Mouse (Mus musculus): Measurements from ENCODE around the gene Nipbl.
"Not testable (repeated sequence)": the region's sequence is repeated elsewhere in the genome, so short reads cannot be mapped to it uniquely, and the experiment has no call there.

Gene Nipbl

DNA sequence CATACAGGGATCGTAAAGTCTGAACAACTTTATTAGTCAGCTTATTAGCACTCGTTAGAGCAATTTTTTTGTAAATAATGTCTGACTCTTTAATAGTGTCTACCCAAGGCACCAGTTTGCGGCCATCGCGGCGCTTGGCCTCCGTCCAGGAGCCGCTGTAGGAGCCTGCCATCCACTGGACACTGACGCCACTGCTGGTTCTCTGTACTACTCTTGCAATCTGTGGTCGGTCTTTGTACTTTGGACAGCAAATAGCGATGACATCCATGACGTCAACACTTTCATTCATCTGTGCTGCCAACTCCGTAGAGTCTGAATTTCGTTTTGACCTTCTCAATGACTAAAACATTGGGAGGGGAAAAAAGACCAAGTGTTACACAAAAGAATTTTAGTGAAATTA is 153.0 kb downstream of the Nipbl start:
- DNase-seq (ENCODE audit: low spot score): no peak

DNA sequence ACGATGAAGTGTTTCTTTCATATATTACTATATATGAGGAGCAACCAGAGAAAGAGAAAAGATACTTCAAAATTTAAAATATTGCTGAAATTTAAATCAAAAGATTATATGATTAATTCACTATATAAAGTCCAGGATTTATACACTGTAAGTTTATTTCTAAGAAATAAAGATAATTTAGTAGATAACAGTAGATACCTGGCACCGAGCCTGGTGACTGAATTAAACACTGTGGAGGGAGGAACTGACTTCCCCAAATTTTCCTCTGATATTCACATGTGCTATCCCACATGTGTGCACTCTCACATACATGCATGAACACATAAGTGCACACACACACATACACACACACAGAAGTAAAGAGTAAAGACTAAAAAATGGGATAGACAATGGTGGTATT is 162.1 kb downstream of the Nipbl start:
- no peak for DNase-seq (ENCODE audit: low spot score)

DNA sequence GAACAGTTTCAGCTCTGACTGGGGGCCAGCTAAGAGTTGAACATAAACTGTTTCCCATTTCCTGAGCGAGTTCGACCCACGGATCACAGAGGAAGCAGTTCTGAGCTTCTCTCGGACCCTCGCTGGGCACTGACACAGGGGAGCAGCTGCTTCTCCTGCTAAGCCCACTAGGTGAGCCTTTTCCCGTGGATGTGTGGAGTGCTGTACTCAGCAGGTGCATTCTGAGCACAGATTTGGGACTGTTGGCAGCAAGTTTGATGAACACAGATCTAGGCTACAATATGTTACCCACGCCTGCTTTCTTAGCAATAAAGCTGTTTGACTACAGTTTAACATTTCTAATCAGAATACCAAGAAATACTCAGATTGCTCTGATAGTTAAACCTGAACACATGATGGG is 162.6 kb downstream of the Nipbl start:
- no peak for DNase-seq (ENCODE audit: low spot score)

DNA sequence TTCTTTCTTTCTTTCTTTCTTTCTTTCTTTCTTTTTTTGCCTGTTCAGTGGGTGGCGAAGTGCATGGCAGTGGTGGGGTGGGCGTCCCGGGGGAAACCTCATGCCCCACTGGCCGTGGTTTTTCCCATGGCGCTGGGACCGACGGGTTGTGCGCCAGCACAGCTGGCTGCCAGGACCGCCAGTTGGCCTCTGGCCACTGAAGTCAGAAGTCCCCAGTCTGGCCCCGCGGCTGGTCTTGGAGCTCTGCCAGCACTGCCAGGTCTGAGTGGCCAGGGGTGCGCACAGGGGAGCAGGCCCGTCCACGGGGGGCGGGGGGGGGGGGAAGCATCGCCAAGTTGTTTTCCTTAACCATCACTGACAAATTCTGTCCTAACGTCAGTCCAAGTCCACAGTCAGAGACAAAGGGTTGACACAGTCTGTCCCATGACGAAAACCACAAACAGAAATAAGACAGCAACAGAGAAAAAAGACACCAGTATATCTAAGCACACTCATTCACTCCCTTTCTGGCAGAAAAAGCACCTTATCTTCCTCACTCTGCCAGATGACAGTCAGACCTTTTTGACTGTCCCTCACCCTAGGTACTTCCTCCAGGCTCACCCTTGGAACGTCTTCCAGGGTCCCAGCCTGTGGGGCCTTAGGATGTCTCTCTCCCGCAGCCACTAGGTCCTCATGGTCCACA is 164.2 kb downstream of the Nipbl start:
- peak; percentile 19 for DNase-seq (ENCODE audit: low spot score)

DNA sequence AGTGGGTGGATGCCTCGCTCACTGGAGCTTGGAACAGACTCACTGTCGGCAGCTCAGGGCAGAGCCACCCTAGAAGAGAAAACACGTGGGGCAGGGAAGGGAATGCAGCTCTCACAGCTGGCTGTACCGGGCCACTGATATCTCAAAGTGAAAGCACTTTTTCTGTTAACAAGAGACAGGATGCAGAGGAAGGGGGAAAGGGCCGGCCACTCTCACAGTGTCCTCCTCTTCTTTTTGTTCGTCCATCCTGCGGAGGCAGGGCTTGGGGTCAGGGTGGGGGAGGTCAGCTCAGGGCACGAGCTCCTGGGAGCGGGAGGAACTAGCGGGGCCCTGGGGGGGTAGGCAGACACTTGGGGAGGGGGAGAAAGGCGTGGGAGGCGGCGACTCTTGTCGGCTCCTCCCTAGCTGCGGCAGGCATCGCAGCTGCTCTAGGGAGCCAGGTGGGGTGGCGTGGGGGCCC is 164.9 kb downstream of the Nipbl start:
- DNase-seq (ENCODE audit: low spot score): peak; percentile 16

DNA sequence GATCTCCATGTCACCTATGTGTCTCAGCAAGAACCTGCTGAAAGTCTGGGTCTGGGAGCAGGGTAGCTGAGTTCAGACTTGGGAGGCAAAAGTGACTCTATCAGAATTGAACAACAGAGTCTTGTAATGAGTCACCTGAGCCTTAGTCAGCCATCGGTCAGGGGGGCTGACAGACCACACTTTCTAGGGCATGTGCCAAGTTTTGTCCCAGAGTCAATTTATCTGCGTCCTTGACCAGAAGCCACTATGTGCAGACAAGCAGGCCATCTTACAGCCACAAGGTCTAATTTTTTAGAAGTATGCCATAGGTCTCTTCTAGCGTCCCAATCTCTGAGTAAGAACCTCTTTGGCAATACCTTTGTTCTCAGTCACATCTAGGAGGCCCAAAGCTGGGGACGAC is 166.3 kb downstream of the Nipbl start:
- DNase-seq (ENCODE audit: low spot score): not testable (repeated sequence)

DNA sequence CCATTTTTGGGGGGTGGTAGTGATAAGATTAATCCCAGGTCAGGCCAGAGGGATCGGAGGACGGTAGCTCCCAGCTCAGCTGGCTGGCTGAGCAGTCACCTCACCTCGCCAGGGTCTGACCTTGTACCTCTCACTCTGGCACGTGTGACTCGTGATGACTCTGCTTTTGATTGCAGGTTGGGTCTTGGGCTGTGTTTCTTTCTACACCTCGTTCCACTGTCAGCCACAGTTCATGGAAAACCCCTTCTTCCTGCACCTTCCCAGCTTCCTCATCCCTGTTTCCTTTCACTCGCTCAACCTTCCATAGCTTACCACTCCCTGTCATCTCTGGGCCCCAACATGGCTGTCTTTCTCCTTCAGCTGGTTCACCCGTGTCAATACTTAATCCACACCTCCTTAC is 172.3 kb downstream of the Nipbl start:
- no peak for DNase-seq (ENCODE audit: low spot score)

DNA sequence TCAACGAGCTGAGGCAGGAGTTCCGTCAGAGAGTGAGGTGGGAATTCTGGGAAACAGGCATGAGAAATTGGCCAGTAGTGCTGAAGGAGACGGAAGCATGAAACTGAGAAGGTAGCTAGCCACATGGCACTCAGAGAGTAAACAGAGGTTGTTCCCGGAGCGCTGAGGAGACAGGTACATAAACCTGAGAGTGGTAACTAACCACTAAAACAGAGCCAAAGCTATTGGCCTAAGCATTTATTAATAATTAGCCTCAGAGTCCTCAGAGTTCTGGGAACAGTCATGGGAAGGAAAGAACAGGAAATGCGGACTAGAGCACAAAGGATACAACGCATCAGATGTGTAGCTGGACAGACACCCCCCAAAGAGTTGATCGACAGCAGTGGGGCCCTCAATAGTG is 176.0 kb downstream of the Nipbl start:
- DNase-seq (ENCODE audit: low spot score): no peak

DNA sequence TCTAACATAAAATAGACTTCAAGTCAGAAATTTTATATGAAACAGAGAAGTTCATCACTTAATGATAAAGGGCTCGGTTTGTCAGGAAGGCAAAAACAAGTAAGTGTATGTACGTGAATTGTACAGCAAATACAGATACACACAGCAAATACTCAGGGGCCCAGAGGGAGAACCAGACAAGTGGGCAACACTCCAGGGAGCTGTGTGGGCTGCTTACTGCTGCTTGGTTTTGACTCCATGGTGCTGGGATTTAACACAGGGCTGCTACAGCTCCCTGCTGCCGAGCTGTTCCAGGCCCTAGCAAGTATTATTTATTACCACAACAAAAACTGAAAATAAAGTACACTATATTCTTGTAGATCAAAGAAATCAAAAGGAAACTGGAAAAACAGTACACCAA is 177.1 kb downstream of the Nipbl start:
- DNase-seq (ENCODE audit: low spot score): no peak

DNA sequence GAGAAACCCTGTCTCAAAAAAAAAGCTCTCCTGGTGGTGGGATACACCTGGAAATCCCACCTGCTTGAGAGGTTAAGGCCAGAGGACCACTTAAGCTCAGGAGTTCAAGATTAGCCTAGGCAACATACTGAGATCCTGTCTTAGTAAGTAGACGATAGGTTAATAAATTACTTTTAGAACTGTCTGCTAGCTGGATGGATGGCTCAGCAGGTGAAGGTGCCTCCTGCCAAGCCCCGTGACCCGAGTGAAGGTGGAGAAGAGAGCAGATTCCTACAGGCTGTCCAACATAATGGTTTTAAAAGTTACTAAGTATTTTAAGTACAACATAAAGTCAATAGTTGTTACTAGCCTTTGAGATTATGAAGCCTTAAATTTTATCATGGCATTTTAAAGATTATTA is 178.3 kb downstream of the Nipbl start:
- no peak for DNase-seq (ENCODE audit: low spot score)
